In the genomic region with DNA sequence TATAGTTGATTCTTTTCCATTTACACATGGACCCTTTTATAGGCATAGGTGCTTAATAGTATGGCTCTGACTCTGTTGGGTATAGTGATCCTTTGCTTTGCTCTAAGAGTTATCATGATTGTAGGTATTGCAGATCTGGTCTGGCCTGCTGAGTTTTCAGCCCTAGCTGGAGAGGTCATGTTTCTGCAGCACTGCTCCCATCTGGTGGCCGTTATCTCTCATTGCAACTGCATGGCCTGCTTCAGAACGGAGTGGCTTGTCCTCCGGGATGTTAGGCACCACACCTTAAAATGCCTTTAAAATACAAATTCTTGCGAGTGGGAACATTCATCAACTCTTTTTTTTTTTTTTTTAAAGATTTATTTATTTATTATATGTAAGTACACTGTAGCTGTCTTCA, we compare ENCODE assay signal across 8 mouse cellular contexts.
A peak's percentile ranks its signal among the peaks of the same experiment; 100 is the strongest.
DNase-seq lines count a peak whose midpoint lies in the region; TF ChIP-seq lines count a peak whose summit lies in the region.

No protein-coding gene starts in this region.

- intact Hi-C loops in heart, postnatal 14 days (cut with DNase I), result loop anchor here (1.0 kb wide), 2 partner anchors 70 to 108 kb away; no protein-coding TSS in a partner anchor

- WGBS in spleen, adult 2 months, result 29% methylated on average over 4 of the region's 4 CpGs

- H3K27me3 ChIP-seq in spleen, adult 2 months (ENCODE audit: control insufficient read depth, insufficient read depth, low read length), result no peaks in the 10 kb centered on the region

- H3K36me3 ChIP-seq in spleen, adult 2 months (ENCODE audit: control insufficient read depth, insufficient read depth, low read length), result peaks cover 5% of the 10 kb centered on the region

- H3K4me3 ChIP-seq in bone marrow macrophage, adult 2 months (ENCODE audit: insufficient read depth, low read length), result no peak overlapping the region
- H3K4me3 ChIP-seq in embryonic fibroblast, embryonic 13.5 days (ENCODE audit: insufficient read depth, low read length), result no peak overlapping the region
- H3K4me3 ChIP-seq in spleen, adult 2 months (ENCODE audit: extremely low read depth, insufficient read depth, insufficient read length), result no peak overlapping the region

- peak; percentile 53 for DNase-seq in left cerebral cortex, adult 11 months (ENCODE audit: low spot score)
- DNase-seq in left cerebral cortex, adult 8-10 months (ENCODE audit: low spot score in 2 of 2), result no peak
- peak; percentile 63 to 70 for DNase-seq in heart, postnatal 14 days
- peak; percentile 73 for DNase-seq in layer of hippocampus, adult 11-12 months (ENCODE audit: low spot score)
- DNase-seq in lung, postnatal 14 days, result peak; percentile 64
- peak; percentile 43 to 52 for DNase-seq in spleen, adult 2 months (ENCODE audit: low read depth in 1 of 2, low spot score in 2 of 2)

- TF ChIP-seq POLR2A in bone marrow macrophage, adult 2 months (IDR thresholded peaks at IDR 0.05; ENCODE audit: borderline replicate concordance, low read depth, low read length), result no peak
- TF ChIP-seq POLR2A in embryonic fibroblast, embryonic 13.5 days (IDR thresholded peaks at IDR 0.05; ENCODE audit: low read depth, low read length), result no peak
- no peak for TF ChIP-seq POLR2A in spleen, adult 2 months (IDR thresholded peaks at IDR 0.05; ENCODE audit: low read depth, low read length)

- no peaks in the 10 kb centered on the region for H3K4me1 ChIP-seq in bone marrow macrophage, adult 2 months (ENCODE audit: control insufficient read depth, insufficient read depth, low read length)
- H3K4me1 ChIP-seq in embryonic fibroblast, embryonic 13.5 days (ENCODE audit: control insufficient read depth, insufficient read depth, low read length), result peaks cover 10% of the 10 kb centered on the region; the same call in 1 of the 2 replicates
- no peaks in the 10 kb centered on the region for H3K4me1 ChIP-seq in spleen, adult 2 months (ENCODE audit: control insufficient read depth, insufficient read depth, insufficient read length)

- H3K27ac ChIP-seq in bone marrow macrophage, adult 2 months (ENCODE audit: insufficient read depth, low read depth, low read length), result no peak overlapping the region
- H3K27ac ChIP-seq in embryonic fibroblast, embryonic 13.5 days (ENCODE audit: insufficient read depth, low read length), result no peak overlapping the region
- H3K27ac ChIP-seq in spleen, adult 2 months (ENCODE audit: insufficient read depth, low read length), result no peak overlapping the region

- TF ChIP-seq CTCF in bone marrow macrophage, adult 2 months (IDR thresholded peaks at IDR 0.05; ENCODE audit: low read depth, low read length), result peak; percentile 78
- peak; percentile 94 for TF ChIP-seq CTCF in embryonic fibroblast, embryonic 13.5 days (IDR thresholded peaks at IDR 0.05; ENCODE audit: borderline replicate concordance, insufficient read depth, low read length)
- TF ChIP-seq CTCF in spleen, adult 2 months (IDR thresholded peaks at IDR 0.05; ENCODE audit: extremely low read depth, insufficient read depth, insufficient read length, insufficient replicate concordance), result peak; percentile 94; the same call in 1 of the 2 replicates

Comparison
In these comparisons a context has a peak if more than half of its experiments do, and no peak if none do; other contexts are left out.
1. DNase-seq: peak in left cerebral cortex, adult 11 months (single experiment), heart, postnatal 14 days (2 of 2), layer of hippocampus, adult 11-12 months (single experiment), lung, postnatal 14 days (single experiment) and spleen, adult 2 months (2 of 2); none in left cerebral cortex, adult 8-10 months (0 of 2).
2. Peak in every context shown above with its lines, with median percentiles within 50 percentile points of each other: CTCF ChIP-seq.